Mouse (Mus musculus): ENCODE measurements around the gene Tln1.

DNA sequence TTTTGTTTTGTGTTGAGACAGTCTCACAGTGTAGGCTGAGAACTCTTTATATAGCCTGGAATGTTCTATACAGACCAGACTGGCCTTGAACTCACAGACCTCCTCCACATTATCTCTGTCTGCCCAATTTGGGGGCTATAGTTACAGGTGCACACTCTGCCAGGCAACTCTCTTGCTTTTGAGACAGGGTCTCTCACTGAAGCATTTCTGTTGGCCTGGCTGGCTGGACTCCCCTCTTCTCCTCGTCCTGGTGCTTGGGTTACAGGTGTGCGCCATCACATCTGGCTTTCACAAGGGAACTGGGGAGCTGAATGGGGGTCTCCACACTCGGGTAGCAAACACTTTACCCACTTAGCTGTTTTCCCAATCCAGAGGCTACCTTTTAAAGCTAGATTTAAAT is 29.5 kb upstream of the Tln1 start:
- TF ChIP-seq POLR2A (IDR thresholded peaks at IDR 0.05; ENCODE audit: low read depth, low read length) (no peak), CTCF (IDR thresholded peaks at IDR 0.05; ENCODE audit: extremely low read depth, insufficient read length, insufficient replicate concordance, low read depth, low read length) (no peak)
